Mouse (Mus musculus) G1E (cell line): Measurements from ENCODE around the gene Sytl3.

Source experiments
- CTCF ChIP-seq: IDR thresholded peaks from 2 replicates; pipeline ENCODE4 v1.5.1; 2012; ENCODE audit warnings: low read depth, low read length, inconsistent platforms, mixed read lengths
- GATA1 ChIP-seq: IDR thresholded peaks from 2 replicates; pipeline ENCODE4 v1.6.1; 2012; ENCODE audit warnings: borderline replicate concordance, low read length, inconsistent platforms, mixed read lengths
- POLR2AphosphoS5 ChIP-seq: IDR thresholded peaks from 2 replicates; pipeline ENCODE4 v1.6.1; 2012; ENCODE audit warnings: low read depth, low read length, inconsistent platforms; ENCODE audit not compliant: insufficient replicate concordance
- TAL1 ChIP-seq: conservative IDR thresholded peaks from 2 replicates; pipeline ENCODE4 v1.6.1; 2012; ENCODE audit warnings: low read depth, low read length, inconsistent platforms, mixed read lengths

DNA sequence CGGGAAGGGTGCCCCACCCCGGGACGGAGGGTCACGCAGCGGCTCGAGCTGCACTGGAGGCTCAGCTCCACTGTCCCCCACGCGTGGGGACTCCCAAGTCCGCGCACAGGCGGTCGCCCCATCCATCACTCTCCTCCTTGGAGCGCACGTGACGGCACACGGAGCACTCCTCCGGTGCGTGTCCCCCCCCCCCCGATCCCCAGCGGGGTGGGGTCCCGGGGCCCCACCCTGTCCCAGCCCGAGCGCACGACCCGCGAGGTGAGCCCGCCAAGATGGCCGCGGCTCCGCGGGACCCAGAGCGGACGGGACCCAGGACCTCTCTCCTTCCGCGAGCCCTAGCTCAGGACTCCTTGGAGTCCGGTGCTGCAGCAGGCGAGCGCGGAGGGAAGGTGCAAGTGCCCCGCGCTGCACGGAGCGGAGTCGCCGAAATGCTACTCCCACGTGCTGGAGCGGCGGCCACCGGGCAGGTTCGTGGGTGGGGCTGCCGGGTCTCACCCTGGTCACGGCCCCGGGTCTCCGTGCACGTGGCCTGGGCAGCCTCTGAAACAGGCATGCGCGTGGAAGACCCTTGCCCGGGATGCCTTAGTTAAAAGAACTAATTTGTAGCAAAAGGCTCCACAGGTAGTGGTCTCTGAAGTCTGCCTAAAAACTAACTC, 124.2 kb downstream of the Sytl3 start:
- TF ChIP-seq TAL1 (no peak), CTCF (no peak), POLR2AphosphoS5 (no peak), GATA1 (no peak)
